26 mouse cellular contexts compared by ENCODE assay signal in the genomic region with DNA sequence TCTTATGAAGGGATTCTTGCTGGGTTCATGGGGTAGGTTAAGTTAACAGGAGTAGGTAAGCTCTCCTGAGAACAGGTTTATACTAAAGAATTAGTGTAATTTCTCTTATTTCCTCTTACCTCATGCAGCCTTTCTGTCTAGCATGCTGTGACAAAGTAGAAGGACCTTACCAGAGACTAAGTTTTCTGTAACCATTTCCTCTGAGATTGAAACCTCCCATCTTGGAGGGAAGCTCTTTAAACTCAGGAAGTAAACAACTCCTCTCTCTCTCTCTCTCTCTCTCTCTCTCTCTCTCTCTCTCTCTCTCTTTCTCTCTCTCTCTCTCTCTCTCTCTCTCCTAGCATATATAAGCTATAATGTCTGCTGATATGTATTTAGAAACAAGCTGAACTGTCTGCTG.
A peak's percentile ranks its signal among the peaks of the same experiment; 100 is the strongest.
DNase-seq lines count a peak whose midpoint lies in the region; ATAC-seq lines count a peak whose summit lies in the region.
"Had no signal": no experiment of that assay in that cellular context is flagged by ENCODE, and none has a peak within 500 bp of the region (broad histone marks: within the 10 kb centered on the region; RNA-seq: fewer than 3 reads in every experiment).

No protein-coding gene starts in this region.

- intact Hi-C loops in heart, postnatal 10 days (cut with DNase I) = no loop called here

- H3K9ac ChIP-seq in midbrain, embryonic 11.5 days (ENCODE audit: low read length) = no peak overlapping the region
- no peak overlapping the region for H3K9ac ChIP-seq in midbrain, embryonic 13.5 days (replicated peaks)
- H3K9ac ChIP-seq in intestine, embryonic 16.5 days (ENCODE audit: low read depth, low read length) = no peak overlapping the region
- H3K9ac ChIP-seq: embryonic facial prominence, embryonic 13.5 days; forebrain, embryonic 12.5 days; forebrain, embryonic 15.5 days; heart, embryonic 13.5 days; hindbrain, embryonic 12.5 days; hindbrain, embryonic 15.5 days had no signal

- H3K27ac ChIP-seq in midbrain, embryonic 11.5 days (ENCODE audit: low read depth, low read length) = no peak overlapping the region
- H3K27ac ChIP-seq in midbrain, embryonic 13.5 days = no peak overlapping the region
- no peak overlapping the region for H3K27ac ChIP-seq in intestine, embryonic 16.5 days (ENCODE audit: low read length)
- H3K27ac ChIP-seq: embryonic facial prominence, embryonic 10.5 days; embryonic facial prominence, embryonic 13.5 days; forebrain, embryonic 12.5 days; forebrain, embryonic 15.5 days; heart, adult 2 months; heart, embryonic 10.5 days; heart, embryonic 13.5 days; hindbrain, embryonic 12.5 days; hindbrain, embryonic 15.5 days had no signal

- H3K4me2 ChIP-seq in midbrain, embryonic 11.5 days = no peak overlapping the region
- no peak overlapping the region for H3K4me2 ChIP-seq in midbrain, embryonic 13.5 days (replicated peaks)
- H3K4me2 ChIP-seq in intestine, embryonic 16.5 days (ENCODE audit: low read depth, low read length) = no peak overlapping the region
- H3K4me2 ChIP-seq: embryonic facial prominence, embryonic 13.5 days; forebrain, embryonic 12.5 days; forebrain, embryonic 15.5 days; heart, embryonic 13.5 days; hindbrain, embryonic 12.5 days; hindbrain, embryonic 15.5 days had no signal

- no peak overlapping the region for H3K4me3 ChIP-seq in midbrain, embryonic 11.5 days (ENCODE audit: low read depth, low read length)
- H3K4me3 ChIP-seq in midbrain, embryonic 13.5 days (replicated peaks) = no peak overlapping the region
- no peak overlapping the region for H3K4me3 ChIP-seq in intestine, embryonic 16.5 days (ENCODE audit: low read length)
- H3K4me3 ChIP-seq: embryonic facial prominence, embryonic 10.5 days; embryonic facial prominence, embryonic 13.5 days; erythroblast, embryonic 14.5 days; forebrain, embryonic 12.5 days; forebrain, embryonic 15.5 days; heart, adult 2 months; heart, embryonic 10.5 days; heart, embryonic 13.5 days; hindbrain, embryonic 12.5 days; hindbrain, embryonic 15.5 days had no signal

- peak; percentile 8 for DNase-seq in midbrain, embryonic 11.5 days (ENCODE audit: low spot score, missing footprints)
- no peak for DNase-seq in heart, postnatal 10 days
- DNase-seq: adrenal gland, adult 2 months; adrenal gland, postnatal 14 days; cerebellum, adult 11-12 months; cerebellum, adult 8-10 months; cerebellum, postnatal 10 days; cerebellum, postnatal 36 days; embryo, embryonic 11 days; gastrocnemius, postnatal 10 days; gastrocnemius, postnatal 36 days; heart, adult 2 months had no signal

- H3K36me3 ChIP-seq in midbrain, embryonic 11.5 days (ENCODE audit: control insufficient read depth, insufficient read depth, low read length) = no peaks in the 10 kb centered on the region
- H3K36me3 ChIP-seq in midbrain, embryonic 13.5 days = no peaks in the 10 kb centered on the region
- H3K36me3 ChIP-seq in intestine, embryonic 16.5 days (ENCODE audit: control insufficient read depth, insufficient read depth, low read length) = no peaks in the 10 kb centered on the region
- H3K36me3 ChIP-seq: embryonic facial prominence, embryonic 10.5 days; embryonic facial prominence, embryonic 13.5 days; forebrain, embryonic 12.5 days; forebrain, embryonic 15.5 days; heart, embryonic 10.5 days; heart, embryonic 13.5 days; hindbrain, embryonic 12.5 days; hindbrain, embryonic 15.5 days had no signal

- no peak for ATAC-seq in midbrain, embryonic 11.5 days (ENCODE audit: low FRiP score)
- ATAC-seq in midbrain, embryonic 13.5 days = no peak
- peak; percentile 92 for ATAC-seq in CD4-positive, CD25-positive, alpha-beta regulatory T cell, adult 4 months
- ATAC-seq in inflammation-experienced regulatory T-cells, adult 6 months = peak; percentile 80
- ATAC-seq in intestine, embryonic 16.5 days = no peak
- ATAC-seq: forebrain, embryonic 15.5 days; intestine, postnatal 0 days had no signal

- H3K4me1 ChIP-seq in midbrain, embryonic 11.5 days (ENCODE audit: control insufficient read depth, insufficient read depth, low read length) = no peaks in the 10 kb centered on the region
- H3K4me1 ChIP-seq in midbrain, embryonic 13.5 days (replicated peaks) = no peaks in the 10 kb centered on the region
- no peaks in the 10 kb centered on the region for H3K4me1 ChIP-seq in intestine, embryonic 16.5 days (ENCODE audit: control insufficient read depth, insufficient read depth, low read length)
- H3K4me1 ChIP-seq: embryonic facial prominence, embryonic 13.5 days; forebrain, embryonic 12.5 days; forebrain, embryonic 15.5 days; heart, embryonic 10.5 days; heart, embryonic 13.5 days had no signal

- H3K9me3 ChIP-seq in midbrain, embryonic 11.5 days (ENCODE audit: control insufficient read depth, low read length) = no peaks in the 10 kb centered on the region
- H3K9me3 ChIP-seq in midbrain, embryonic 13.5 days = no peaks in the 10 kb centered on the region
- no peaks in the 10 kb centered on the region for H3K9me3 ChIP-seq in intestine, embryonic 16.5 days (ENCODE audit: control insufficient read depth, low read length)
- H3K9me3 ChIP-seq: embryonic facial prominence, embryonic 10.5 days; embryonic facial prominence, embryonic 13.5 days; forebrain, embryonic 12.5 days; forebrain, embryonic 15.5 days; heart, embryonic 10.5 days; heart, embryonic 13.5 days; hindbrain, embryonic 12.5 days; hindbrain, embryonic 15.5 days had no signal

- no peaks in the 10 kb centered on the region for H3K27me3 ChIP-seq in midbrain, embryonic 11.5 days (ENCODE audit: control insufficient read depth, insufficient read depth, low read length)
- no peaks in the 10 kb centered on the region for H3K27me3 ChIP-seq in midbrain, embryonic 13.5 days
- H3K27me3 ChIP-seq in intestine, embryonic 16.5 days (replicated peaks; ENCODE audit: control insufficient read depth, insufficient read depth, low read length) = no peaks in the 10 kb centered on the region
- H3K27me3 ChIP-seq: embryonic facial prominence, embryonic 13.5 days; forebrain, embryonic 12.5 days; forebrain, embryonic 15.5 days; heart, embryonic 13.5 days; hindbrain, embryonic 12.5 days; hindbrain, embryonic 15.5 days had no signal

Comparison
In these comparisons a context has a peak if more than half of its experiments do, and no peak if none do; other contexts are left out.
1. ATAC-seq: peak in CD4-positive, CD25-positive, alpha-beta regulatory T cell, adult 4 months (single experiment) and inflammation-experienced regulatory T-cells, adult 6 months (single experiment); none in midbrain, embryonic 11.5 days (single experiment), midbrain, embryonic 13.5 days (single experiment) and intestine, embryonic 16.5 days (single experiment).